Comparison of ENCODE assay signal across 10 mouse cellular contexts in the genomic region with DNA sequence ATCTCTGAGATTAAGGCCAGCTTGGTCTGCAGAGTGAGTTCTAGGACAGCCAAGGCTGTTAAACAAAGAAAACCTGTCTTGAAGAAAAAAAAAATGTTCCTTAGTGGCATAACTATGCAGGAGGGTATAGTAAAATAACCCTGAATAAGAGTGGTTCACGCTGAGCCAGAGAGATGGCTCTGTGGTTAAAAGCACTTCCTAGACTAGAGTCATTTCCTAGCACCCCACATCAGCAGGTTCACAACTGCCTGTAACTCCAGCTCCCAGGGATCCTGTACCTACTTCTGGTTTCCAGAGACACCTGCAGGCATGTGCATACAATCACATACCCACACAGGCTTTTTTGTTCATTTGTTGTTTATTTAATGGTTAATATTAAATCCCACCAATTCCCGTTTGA. TPM values are rescaled to one million over a fixed set of nuclear protein-coding genes. Genes with fewer than 3 reads are reported as not detected.
DNase-seq lines count a peak whose midpoint lies in the region; ATAC-seq and TF ChIP-seq lines count a peak whose summit lies in the region.
"Had no signal": no experiment of that assay in that cellular context is flagged by ENCODE, and none has a peak within 500 bp of the region (broad histone marks: within the 10 kb centered on the region; RNA-seq: fewer than 3 reads in every experiment).

No protein-coding gene starts in this region.

- H3K4me1 ChIP-seq in intestine, embryonic 14.5 days (replicated peaks; ENCODE audit: control insufficient read depth, insufficient read depth, low read length): peaks cover 10% of the 10 kb centered on the region
- peaks cover 11% of the 10 kb centered on the region; the same call in 1 of the 2 replicates for H3K4me1 ChIP-seq in intestine, embryonic 15.5 days (replicated peaks)
- peaks cover 13 to 48% of the 10 kb centered on the region in 2 experiments for H3K4me1 ChIP-seq in CH12.LX (ENCODE audit: control insufficient read depth in 1 of 2, insufficient read depth in 2 of 2)
- H3K4me1 ChIP-seq in forebrain, postnatal 0 days (ENCODE audit: insufficient read depth): peaks cover 5% of the 10 kb centered on the region
- H3K4me1 ChIP-seq in midbrain, embryonic 15.5 days: peaks cover 29% of the 10 kb centered on the region

- no peak for TF ChIP-seq EP300 in CH12.LX (IDR thresholded peaks at IDR 0.05; ENCODE audit: low read length)

- no peak for DNase-seq in intestine, embryonic 14.5 days (ENCODE audit: low spot score)
- DNase-seq in CH12.LX (ENCODE audit: extremely low read depth): no peak
- no peak for DNase-seq in forebrain, postnatal 0 days
- DNase-seq in right cerebral cortex, postnatal 36 days (ENCODE audit: low spot score in 2 of 2): no peak
- DNase-seq in lung, adult 18-20 months: no peak
- DNase-seq: heart, postnatal 4 days had no signal

- H3K4me2 ChIP-seq in intestine, embryonic 14.5 days (ENCODE audit: low read length): peak overlapping the region; percentile 12; the same call in 1 of the 2 replicates
- H3K4me2 ChIP-seq in intestine, embryonic 15.5 days (replicated peaks): no peak overlapping the region
- no peak overlapping the region for H3K4me2 ChIP-seq in CH12.LX (ENCODE audit: insufficient read depth, low read depth, poor library complexity, severe bottlenecking)
- 0 out of 2 replicates have a peak overlapping the region, but pooled peaks have one; percentile 10 for H3K4me2 ChIP-seq in forebrain, postnatal 0 days (ENCODE audit: low read depth)
- peak overlapping the region; percentile 24; the same call in 1 of the 2 replicates for H3K4me2 ChIP-seq in midbrain, embryonic 15.5 days

- no peaks in the 10 kb centered on the region for H3K9me3 ChIP-seq in intestine, embryonic 14.5 days (ENCODE audit: control insufficient read depth, low read length)
- H3K9me3 ChIP-seq in intestine, embryonic 15.5 days: no peaks in the 10 kb centered on the region
- H3K9me3 ChIP-seq in CH12.LX (replicated peaks; ENCODE audit: low read length): no peaks in the 10 kb centered on the region
- H3K9me3 ChIP-seq in forebrain, postnatal 0 days (ENCODE audit: low read length): no peaks in the 10 kb centered on the region
- no peaks in the 10 kb centered on the region for H3K9me3 ChIP-seq in midbrain, embryonic 15.5 days
- H3K9me3 ChIP-seq: limb, embryonic 15.5 days had no signal

- WGBS in intestine, embryonic 14.5 days: 51% methylated on average over 2 of the region's 2 CpGs
- WGBS in intestine, embryonic 15.5 days: 37% methylated on average over 2 of the region's 2 CpGs
- 67% methylated on average over 2 of the region's 2 CpGs for WGBS in forebrain, postnatal 0 days
- 78% methylated on average over 2 of the region's 2 CpGs for WGBS in midbrain, embryonic 15.5 days

- ATAC-seq in intestine, embryonic 14.5 days (replicated peaks; ENCODE audit: low FRiP score, low TSS enrichment, low read depth): no peak
- ATAC-seq in intestine, embryonic 15.5 days: no peak
- ATAC-seq in forebrain, postnatal 0 days: no peak
- ATAC-seq in midbrain, embryonic 15.5 days (replicated peaks): no peak
- ATAC-seq in erythroblast, adult 5-6 weeks (replicated peaks; ENCODE audit: low FRiP score, poor library complexity, severe bottlenecking): no peak

- H3K4me3 ChIP-seq in intestine, embryonic 14.5 days (ENCODE audit: low read depth, low read length): no peak overlapping the region
- H3K4me3 ChIP-seq in intestine, embryonic 15.5 days (replicated peaks): no peak overlapping the region
- H3K4me3 ChIP-seq in CH12.LX (replicated peaks in 1 of 3; ENCODE audit: low read depth in 2 of 3, low read length in 2 of 3, poor library complexity in 1 of 3): no peak overlapping the region
- no peak overlapping the region for H3K4me3 ChIP-seq in forebrain, postnatal 0 days (ENCODE audit: low read depth, low read length)
- peak overlapping the region; percentile 12; the same call in 1 of the 2 replicates for H3K4me3 ChIP-seq in midbrain, embryonic 15.5 days

- in situ Hi-C loops in CH12.LX (cut with MboI; ENCODE audit: low pct_ligation_motif_present, low pct_unique_long_range_greater_than_20kb, low sequenced_read_pairs): no loop called here

- no peak for TF ChIP-seq POLR2A in CH12.LX (IDR thresholded peaks at IDR 0.05; ENCODE audit: low read depth, low read length)

- TF ChIP-seq CTCF in CH12.LX (conservative IDR thresholded peaks at IDR 0.05 in 1 of 2, IDR thresholded peaks at IDR 0.05 in 1 of 2; ENCODE audit: low read depth in 2 of 2, low read length in 2 of 2): no peak
- TF ChIP-seq CTCF in forebrain, postnatal 0 days (IDR thresholded peaks at IDR 0.05; ENCODE audit: low read depth): no peak

- H3K9ac ChIP-seq in intestine, embryonic 14.5 days (ENCODE audit: low read length): 0 out of 2 replicates have a peak overlapping the region, but pooled peaks have one; percentile 3
- H3K9ac ChIP-seq in intestine, embryonic 15.5 days: no peak overlapping the region
- H3K9ac ChIP-seq in CH12.LX (ENCODE audit: insufficient read depth, low read depth): peak overlapping the region; percentile 32; the same call in 1 of the 2 replicates
- H3K9ac ChIP-seq in forebrain, postnatal 0 days: peak overlapping the region; percentile 23; the same call in 1 of the 2 replicates
- H3K9ac ChIP-seq in midbrain, embryonic 15.5 days: no peak overlapping the region
- H3K9ac ChIP-seq: limb, embryonic 15.5 days had no signal

- no peak overlapping the region for H3K27ac ChIP-seq in intestine, embryonic 14.5 days (ENCODE audit: low read depth)
- no peak overlapping the region for H3K27ac ChIP-seq in intestine, embryonic 15.5 days
- H3K27ac ChIP-seq in CH12.LX (ENCODE audit: insufficient read depth, low read depth): no peak overlapping the region
- no peak overlapping the region for H3K27ac ChIP-seq in forebrain, postnatal 0 days (ENCODE audit: low read depth, low read length)
- no peak overlapping the region for H3K27ac ChIP-seq in midbrain, embryonic 15.5 days

- no peaks in the 10 kb centered on the region for H3K36me3 ChIP-seq in intestine, embryonic 14.5 days (ENCODE audit: control insufficient read depth, insufficient read depth, low read length)
- H3K36me3 ChIP-seq in intestine, embryonic 15.5 days: no peaks in the 10 kb centered on the region
- peaks cover 0 to 14% of the 10 kb centered on the region in 2 experiments for H3K36me3 ChIP-seq in CH12.LX (replicated peaks in 1 of 2; ENCODE audit: control insufficient read depth in 1 of 2, insufficient read depth in 1 of 2, low read length in 1 of 2)
- H3K36me3 ChIP-seq in forebrain, postnatal 0 days (ENCODE audit: insufficient read depth): peaks cover 7% of the 10 kb centered on the region; the same call in 1 of the 2 replicates
- H3K36me3 ChIP-seq in midbrain, embryonic 15.5 days (replicated peaks): 0 out of 2 replicates have a peak, but pooled peaks cover 4% of the 10 kb centered on the region
- H3K36me3 ChIP-seq: limb, embryonic 15.5 days had no signal

- TF ChIP-seq RAD21 in CH12.LX (IDR thresholded peaks at IDR 0.05; ENCODE audit: low read depth, low read length): no peak; the same call in none of the 2 replicates

- no peaks in the 10 kb centered on the region for H3K27me3 ChIP-seq in intestine, embryonic 14.5 days (replicated peaks; ENCODE audit: control insufficient read depth, insufficient read depth, low read length)
- no peaks in the 10 kb centered on the region for H3K27me3 ChIP-seq in intestine, embryonic 15.5 days (replicated peaks)
- H3K27me3 ChIP-seq in CH12.LX (replicated peaks): no peaks in the 10 kb centered on the region
- no peaks in the 10 kb centered on the region for H3K27me3 ChIP-seq in forebrain, postnatal 0 days (ENCODE audit: insufficient read depth, low read length)
- no peaks in the 10 kb centered on the region for H3K27me3 ChIP-seq in midbrain, embryonic 15.5 days (replicated peaks)
- H3K27me3 ChIP-seq: limb, embryonic 15.5 days had no signal

- H3K79me2 ChIP-seq in CH12.LX (replicated peaks; ENCODE audit: control insufficient read depth, extremely low read depth, insufficient read depth, poor library complexity, severe bottlenecking): 0 out of 2 replicates have a peak, but pooled peaks cover 4% of the 10 kb centered on the region

- dilution Hi-C loops in CH12.LX (cut with MboI; ENCODE audit: extremely low pct_ligation_motif_present, extremely low pct_unique_long_range_greater_than_20kb, low sequenced_read_pairs): no loop called here

RNA-seq across cellular contexts. Expression of gene Cdkl3, which starts 1.6 kb away (rescaled TPM):
- polyA plus RNA-seq in intestine, embryonic 14.5 days (2014; fragmentation: Nextera tagmentation; extraction: Ambion mirVana): 5.3 and 6.2 TPM in 2 replicates
- 5.4 and 6.6 TPM in 2 replicates for polyA plus RNA-seq in intestine, embryonic 15.5 days (2015; fragmentation: Nextera tagmentation; extraction: Ambion mirVana)
- total RNA-seq in CH12.LX (2012; rRNA removed) (4.3 and 4.4 TPM in 2 replicates), CH12.LX (2014; rRNA removed) (8.2 and 9.7 TPM in 2 replicates)
- polyA plus RNA-seq in CH12.LX (2012; ENCODE audit: insufficient read length, low read depth): 7.3 and 8.0 TPM in 2 replicates
- 33.2 and 35.5 TPM in 2 replicates for total RNA-seq in forebrain, postnatal 0 days (2014; rRNA removed)
- polyA plus RNA-seq in forebrain, postnatal 0 days (2015; fragmentation: Nextera tagmentation; extraction: Ambion mirVana): 40.4 and 45.1 TPM in 2 replicates
- polyA plus RNA-seq in midbrain, embryonic 15.5 days (2015; fragmentation: Nextera tagmentation; extraction: Ambion mirVana): 28.9 and 30.3 TPM in 2 replicates
- total RNA-seq in erythroblast, adult 5-6 weeks (2015; ENCODE audit: low replicate concordance): 1.7 TPM in 1 of 2 replicates, not detected in the other
- total RNA-seq in erythroblast, adult 5-6 weeks (2017; ENCODE audit: low replicate concordance): 0.98 TPM in 1 of 2 replicates, not detected in the other

RNA-seq across cellular contexts. Expression of gene Ube2b, which starts 5.0 kb away (rescaled TPM):
- 139 and 145 TPM in 2 replicates for polyA plus RNA-seq in intestine, embryonic 14.5 days (2014; fragmentation: Nextera tagmentation; extraction: Ambion mirVana)
- polyA plus RNA-seq in intestine, embryonic 15.5 days (2015; fragmentation: Nextera tagmentation; extraction: Ambion mirVana): 189 and 212 TPM in 2 replicates
- total RNA-seq in CH12.LX (2012; rRNA removed) (70.5 and 76.7 TPM in 2 replicates), CH12.LX (2014; rRNA removed) (230 and 250 TPM in 2 replicates)
- polyA plus RNA-seq in CH12.LX (2012; ENCODE audit: insufficient read length, low read depth): 226 and 278 TPM in 2 replicates
- total RNA-seq in forebrain, postnatal 0 days (2014; rRNA removed): 148 and 162 TPM in 2 replicates
- 244 and 249 TPM in 2 replicates for polyA plus RNA-seq in forebrain, postnatal 0 days (2015; fragmentation: Nextera tagmentation; extraction: Ambion mirVana)
- 223 and 231 TPM in 2 replicates for polyA plus RNA-seq in midbrain, embryonic 15.5 days (2015; fragmentation: Nextera tagmentation; extraction: Ambion mirVana)
- 430 and 441 TPM in 2 replicates for total RNA-seq in erythroblast, adult 5-6 weeks (2015; ENCODE audit: low replicate concordance)
- 422 and 539 TPM in 2 replicates for total RNA-seq in erythroblast, adult 5-6 weeks (2017; ENCODE audit: low replicate concordance)

RNA-seq across cellular contexts. Expression of gene Cdkn2aipnl, which starts 38.1 kb away (rescaled TPM):
- 99.5 and 103 TPM in 2 replicates for polyA plus RNA-seq in intestine, embryonic 14.5 days (2014; fragmentation: Nextera tagmentation; extraction: Ambion mirVana)
- 84.7 and 90.3 TPM in 2 replicates for polyA plus RNA-seq in intestine, embryonic 15.5 days (2015; fragmentation: Nextera tagmentation; extraction: Ambion mirVana)
- 170 and 172 TPM in 2 replicates for total RNA-seq in CH12.LX (2012; rRNA removed)
- 256 and 271 TPM in 2 replicates for total RNA-seq in CH12.LX (2014; rRNA removed)
- polyA plus RNA-seq in CH12.LX (2012; ENCODE audit: insufficient read length, low read depth): 200 and 219 TPM in 2 replicates
- total RNA-seq in forebrain, postnatal 0 days (2014; rRNA removed): 95.5 and 107 TPM in 2 replicates
- polyA plus RNA-seq in forebrain, postnatal 0 days (2015; fragmentation: Nextera tagmentation; extraction: Ambion mirVana): 121 and 133 TPM in 2 replicates
- polyA plus RNA-seq in midbrain, embryonic 15.5 days (2015; fragmentation: Nextera tagmentation; extraction: Ambion mirVana): 120 and 121 TPM in 2 replicates
- total RNA-seq in erythroblast, adult 5-6 weeks (2015; ENCODE audit: low replicate concordance): 18.4 and 25.9 TPM in 2 replicates
- total RNA-seq in erythroblast, adult 5-6 weeks (2017; ENCODE audit: low replicate concordance): 13.8 and 16.7 TPM in 2 replicates

Comparison
In these comparisons a context has a peak if more than half of its experiments do, and no peak if none do; other contexts are left out.
1. H3K4me2 ChIP-seq: peak in intestine, embryonic 14.5 days (single experiment), forebrain, postnatal 0 days (single experiment) and midbrain, embryonic 15.5 days (single experiment); none in intestine, embryonic 15.5 days (single experiment) and CH12.LX (single experiment).
2. H3K9ac ChIP-seq: peak in intestine, embryonic 14.5 days (single experiment), CH12.LX (single experiment) and forebrain, postnatal 0 days (single experiment); none in intestine, embryonic 15.5 days (single experiment) and midbrain, embryonic 15.5 days (single experiment).